Comparison of ENCODE assay signal across 14 mouse cellular contexts in the genomic region with DNA sequence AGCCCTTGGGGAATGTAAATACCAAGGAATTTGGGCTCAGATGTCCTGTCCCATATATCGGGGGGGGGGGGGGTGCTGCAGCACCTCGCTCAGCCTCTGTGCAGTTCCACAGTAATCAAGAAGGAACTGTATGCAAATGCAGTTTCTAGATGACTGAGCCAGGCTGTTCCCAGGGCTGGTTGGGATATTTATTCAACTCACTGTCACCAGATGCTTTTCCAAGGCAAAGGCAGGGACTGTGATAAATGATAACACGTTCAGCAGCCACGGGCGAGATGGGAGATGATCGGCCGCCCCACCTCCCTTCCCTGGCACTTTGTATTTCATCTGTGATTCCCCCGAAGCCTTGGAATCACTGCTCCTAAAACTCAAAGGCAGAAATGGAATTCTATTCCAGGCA.
A peak's percentile ranks its signal among the peaks of the same experiment; 100 is the strongest.
DNase-seq lines count a peak whose midpoint lies in the region; ATAC-seq and TF ChIP-seq lines count a peak whose summit lies in the region.
"Had no signal": no experiment of that assay in that cellular context is flagged by ENCODE, and none has a peak within 500 bp of the region (broad histone marks: within the 10 kb centered on the region; RNA-seq: fewer than 3 reads in every experiment).

No protein-coding gene starts in this region.

- no peak overlapping the region for H3K9ac ChIP-seq in lung, embryonic 14.5 days
- H3K9ac ChIP-seq in hindbrain, embryonic 12.5 days: no peak overlapping the region
- peak overlapping the region; percentile 38; the same call in 1 of the 2 replicates for H3K9ac ChIP-seq in neural tube, embryonic 13.5 days

- no peak for TF ChIP-seq POLR2A in lung, adult 2 months (IDR thresholded peaks at IDR 0.05; ENCODE audit: borderline replicate concordance, extremely low read depth, low read depth, low read length)

- peaks cover 6% of the 10 kb centered on the region; the same call in 1 of the 2 replicates for H3K27me3 ChIP-seq in heart, embryonic 10.5 days (ENCODE audit: insufficient read depth, poor library complexity, severe bottlenecking)
- no peaks in the 10 kb centered on the region for H3K27me3 ChIP-seq in lung, embryonic 14.5 days (ENCODE audit: insufficient read depth, low read length)
- H3K27me3 ChIP-seq in hindbrain, embryonic 12.5 days: no peaks in the 10 kb centered on the region
- no peaks in the 10 kb centered on the region for H3K27me3 ChIP-seq in neural tube, embryonic 13.5 days
- H3K27me3 ChIP-seq in limb, embryonic 10.5 days (ENCODE audit: low read depth, poor library complexity, severe bottlenecking): peaks cover 11% of the 10 kb centered on the region

- no peak for TF ChIP-seq CTCF in lung, embryonic 14.5 days (IDR thresholded peaks at IDR 0.05; ENCODE audit: low read depth)
- TF ChIP-seq CTCF in lung, adult 2 months (IDR thresholded peaks at IDR 0.05; ENCODE audit: insufficient read depth, low read length): no peak

- no peaks in the 10 kb centered on the region for H3K9me3 ChIP-seq in heart, embryonic 10.5 days
- no peaks in the 10 kb centered on the region for H3K9me3 ChIP-seq in lung, embryonic 14.5 days (ENCODE audit: low read depth, low read length)
- no peaks in the 10 kb centered on the region for H3K9me3 ChIP-seq in hindbrain, embryonic 12.5 days (replicated peaks)
- no peaks in the 10 kb centered on the region for H3K9me3 ChIP-seq in neural tube, embryonic 13.5 days
- H3K9me3 ChIP-seq in limb, embryonic 10.5 days (replicated peaks): no peaks in the 10 kb centered on the region

- H3K36me3 ChIP-seq in heart, embryonic 10.5 days: no peaks in the 10 kb centered on the region
- no peaks in the 10 kb centered on the region for H3K36me3 ChIP-seq in lung, embryonic 14.5 days (ENCODE audit: insufficient read depth)
- H3K36me3 ChIP-seq in hindbrain, embryonic 12.5 days: no peaks in the 10 kb centered on the region
- H3K36me3 ChIP-seq in neural tube, embryonic 13.5 days: no peaks in the 10 kb centered on the region
- H3K36me3 ChIP-seq in limb, embryonic 10.5 days: no peaks in the 10 kb centered on the region

- peak overlapping the region; percentile 70 for H3K27ac ChIP-seq in heart, embryonic 10.5 days
- H3K27ac ChIP-seq in lung, embryonic 14.5 days (ENCODE audit: low read depth): no peak overlapping the region; the same call in 1 of the 2 replicates
- H3K27ac ChIP-seq in hindbrain, embryonic 12.5 days: peak overlapping the region; percentile 77
- peak overlapping the region; percentile 86 for H3K27ac ChIP-seq in neural tube, embryonic 13.5 days (replicated peaks)
- no peak overlapping the region for H3K27ac ChIP-seq in limb, embryonic 10.5 days

- no peak overlapping the region for H3K4me2 ChIP-seq in lung, embryonic 14.5 days
- peak overlapping the region; percentile 22; the same call in 1 of the 2 replicates for H3K4me2 ChIP-seq in hindbrain, embryonic 12.5 days (replicated peaks)
- H3K4me2 ChIP-seq in neural tube, embryonic 13.5 days: peak overlapping the region; percentile 37

- WGBS in heart, embryonic 10.5 days: 44% methylated on average over 8 of the region's 8 CpGs
- 24% methylated on average over 8 of the region's 8 CpGs for WGBS in lung, embryonic 14.5 days
- WGBS in lung, adult 2 months: 52% methylated on average over 8 of the region's 8 CpGs
- WGBS in hindbrain, embryonic 12.5 days: 36% methylated on average over 8 of the region's 8 CpGs
- 15% methylated on average over 8 of the region's 8 CpGs for WGBS in neural tube, embryonic 13.5 days
- WGBS in limb, embryonic 10.5 days: 54% methylated on average over 8 of the region's 8 CpGs

- no peak for ATAC-seq in lung, embryonic 14.5 days (ENCODE audit: insufficient read depth)
- peak; percentile 63 for ATAC-seq in hindbrain, embryonic 12.5 days (ENCODE audit: low FRiP score)
- peak; percentile 10; the same call in 1 of the 2 replicates for ATAC-seq in neural tube, embryonic 13.5 days (ENCODE audit: low read depth)
- ATAC-seq: activated CD4-positive, CD25-positive, alpha-beta regulatory T cell, adult 4 months; intestine, embryonic 16.5 days had no signal

- no peak for DNase-seq in heart, embryonic 10.5 days (ENCODE audit: low spot score)
- no peak for DNase-seq in heart, adult 11 months
- peak; percentile 15 for DNase-seq in lung, embryonic 14.5 days
- DNase-seq in lung, adult 2 months: no peak
- no peak for DNase-seq in yolk sac, embryonic 10.5 days (ENCODE audit: low spot score)
- no peak for DNase-seq in limb, embryonic 10.5 days (ENCODE audit: low spot score)
- DNase-seq: B cell, adult 2 months; gastrocnemius, postnatal 36 days; lung, postnatal 14 days had no signal

- H3K4me3 ChIP-seq in heart, embryonic 10.5 days: no peak overlapping the region
- no peak overlapping the region for H3K4me3 ChIP-seq in lung, embryonic 14.5 days (ENCODE audit: low read depth, low read length)
- no peak overlapping the region for H3K4me3 ChIP-seq in lung, adult 2 months (replicated peaks; ENCODE audit: extremely low read depth, low read depth, low read length)
- no peak overlapping the region for H3K4me3 ChIP-seq in hindbrain, embryonic 12.5 days
- H3K4me3 ChIP-seq in neural tube, embryonic 13.5 days: no peak overlapping the region
- no peak overlapping the region for H3K4me3 ChIP-seq in limb, embryonic 10.5 days
- H3K4me3 ChIP-seq: erythroblast, embryonic 14.5 days had no signal

- H3K4me1 ChIP-seq in heart, embryonic 10.5 days: peaks cover 69% of the 10 kb centered on the region
- H3K4me1 ChIP-seq in lung, embryonic 14.5 days (ENCODE audit: insufficient read depth): no peaks in the 10 kb centered on the region
- no peaks in the 10 kb centered on the region for H3K4me1 ChIP-seq in lung, adult 2 months (ENCODE audit: control insufficient read depth, insufficient read depth, low read length)
- peaks cover 74% of the 10 kb centered on the region for H3K4me1 ChIP-seq in hindbrain, embryonic 12.5 days
- H3K4me1 ChIP-seq in neural tube, embryonic 13.5 days (replicated peaks): peaks cover 79% of the 10 kb centered on the region
- H3K4me1 ChIP-seq in limb, embryonic 10.5 days: 0 out of 2 replicates have a peak, but pooled peaks cover 3% of the 10 kb centered on the region

Comparison
In these comparisons a context has a peak if more than half of its experiments do, and no peak if none do; other contexts are left out.
1. H3K27ac ChIP-seq: peak in heart, embryonic 10.5 days (single experiment), hindbrain, embryonic 12.5 days (single experiment) and neural tube, embryonic 13.5 days (single experiment); none in lung, embryonic 14.5 days (single experiment) and limb, embryonic 10.5 days (single experiment).